Mouse (Mus musculus) bone marrow macrophage, adult 2 months (primary cell): ENCODE results near the gene Gm45713.

Experiments
- CTCF ChIP-seq: IDR thresholded peaks from 2 replicates; pipeline ENCODE4 v1.5.1; 2012; ENCODE audit warnings: low read depth, mild to moderate bottlenecking, low read length, moderate library complexity
- POLR2A ChIP-seq: IDR thresholded peaks from 2 replicates; pipeline ENCODE4 v1.6.1; 2012; ENCODE audit warnings: mild to moderate bottlenecking, low read depth, low read length, borderline replicate concordance

DNA sequence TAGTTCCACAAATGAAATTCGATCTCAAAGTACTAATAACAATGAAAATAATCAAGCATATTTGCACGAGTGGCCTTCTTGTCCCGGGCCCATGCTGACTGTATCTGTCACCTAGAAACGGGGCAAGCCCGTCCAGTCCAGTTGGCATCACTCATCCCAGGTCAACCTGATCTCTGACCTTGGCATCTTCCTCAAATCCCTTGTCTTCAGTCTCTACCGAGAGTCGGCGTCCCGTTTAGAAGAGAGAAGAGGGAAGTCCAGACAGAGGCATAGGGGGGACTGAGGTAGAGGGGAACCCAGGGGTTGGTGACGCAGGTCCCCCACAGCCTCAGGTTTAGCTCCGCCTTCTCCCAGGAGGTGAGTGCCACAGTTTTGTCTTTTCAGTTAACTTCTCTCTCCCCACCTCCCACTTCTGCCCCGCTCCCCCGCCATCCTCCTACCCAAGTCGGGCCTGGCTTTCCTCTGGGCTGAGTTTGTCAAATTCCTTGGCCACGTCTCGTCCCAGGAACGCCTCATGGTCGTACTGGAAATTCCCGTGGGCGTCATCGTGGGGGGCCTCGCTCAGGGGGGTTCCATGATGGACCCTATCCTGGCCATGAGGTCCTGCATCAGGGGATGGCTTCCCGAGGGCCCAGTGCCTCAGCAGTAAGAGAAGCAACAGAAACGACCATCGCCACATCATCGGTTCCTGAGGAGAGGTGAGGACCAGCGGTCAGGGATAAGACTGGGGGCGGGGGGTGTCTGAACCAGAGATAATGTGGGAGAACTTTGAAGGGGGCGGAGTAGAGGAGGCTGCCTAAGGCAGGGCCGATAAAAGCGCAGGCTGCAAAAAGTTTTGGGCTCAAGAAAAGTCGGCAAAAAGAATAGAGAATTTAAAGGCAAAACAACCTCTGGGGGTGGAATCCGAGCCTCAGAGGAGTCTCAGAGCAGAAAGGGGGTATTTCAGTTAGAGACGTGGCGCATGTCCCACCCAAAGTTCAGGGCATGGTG, 44.7 kb downstream of the Gm45713 start:
- TF ChIP-seq CTCF, result no peak
- no peak for TF ChIP-seq POLR2A
